Mouse (Mus musculus): ENCODE measurements around the gene Echdc3. TPM values are rescaled to one million over a fixed set of nuclear protein-coding genes. Genes with fewer than 3 reads are reported as not detected.

The Echdc3 gene
- polyA plus RNA-seq, 1 experiment from 2014 or later = 3.0 TPM

DNA sequence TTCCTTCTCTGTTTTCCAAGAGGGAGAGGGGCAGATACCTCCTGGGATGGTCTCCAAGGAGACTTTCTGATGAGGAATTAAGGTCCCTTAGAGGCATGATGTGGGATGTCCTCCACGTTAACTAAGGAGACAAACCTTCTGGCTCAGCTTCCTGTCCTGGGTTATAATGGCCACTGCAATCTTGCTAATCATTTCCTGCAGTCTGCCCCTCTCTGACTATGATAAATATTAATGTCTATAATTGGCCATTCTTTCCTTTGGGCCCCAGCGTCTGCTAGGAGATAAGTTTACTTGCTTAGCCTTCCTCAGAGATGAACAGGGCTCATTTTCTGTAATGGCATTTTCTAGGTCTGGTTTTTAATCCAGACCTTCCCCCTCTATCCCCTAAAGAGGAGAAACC lies 53.1 kb downstream of the Echdc3 start:
- H3K4me3 ChIP-seq = no peak overlapping the region
- H3K36me3 ChIP-seq = no peaks in the 10 kb centered on the region
- H3K27ac ChIP-seq = no peak overlapping the region
- no peak overlapping the region for H3K9ac ChIP-seq
- 0 out of 2 replicates have a peak, but pooled peaks cover 5% of the 10 kb centered on the region for H3K4me1 ChIP-seq
- H3K27me3 ChIP-seq = no peaks in the 10 kb centered on the region
- WGBS = 61% methylated on average over 2 of the region's 2 CpGs
- no peak for ATAC-seq (ENCODE audit: low FRiP score)
- H3K4me2 ChIP-seq (replicated peaks) = no peak overlapping the region
- no peaks in the 10 kb centered on the region for H3K9me3 ChIP-seq (replicated peaks)

DNA sequence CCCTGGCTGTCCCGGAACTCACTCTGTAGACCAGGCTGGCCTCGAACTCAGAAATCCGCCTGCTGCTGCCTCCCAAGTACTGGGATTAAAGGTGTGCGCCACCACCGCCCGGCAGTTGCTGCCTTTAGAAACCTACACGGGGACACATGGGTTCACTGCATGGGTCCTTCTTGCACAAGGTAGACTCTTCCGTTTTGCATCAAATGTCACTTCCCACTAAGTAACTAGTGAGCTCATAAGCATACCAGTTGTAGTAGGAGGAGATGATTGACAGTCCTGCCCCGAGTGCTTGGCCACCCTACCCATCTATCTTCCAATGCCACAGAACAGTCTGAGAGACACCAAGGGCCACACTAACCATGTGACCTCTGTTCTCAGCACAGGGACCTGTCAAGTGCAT lies 53.6 kb downstream of the Echdc3 start:
- H3K4me1 ChIP-seq = 0 out of 2 replicates have a peak, but pooled peaks cover 5% of the 10 kb centered on the region
- H3K9ac ChIP-seq = no peak overlapping the region
- ATAC-seq (ENCODE audit: low FRiP score) = no peak
- H3K27ac ChIP-seq = no peak overlapping the region
- H3K36me3 ChIP-seq = no peaks in the 10 kb centered on the region
- no peaks in the 10 kb centered on the region for H3K9me3 ChIP-seq (replicated peaks)
- no peak overlapping the region for H3K4me3 ChIP-seq
- H3K4me2 ChIP-seq (replicated peaks) = no peak overlapping the region
- H3K27me3 ChIP-seq = no peaks in the 10 kb centered on the region
- WGBS = 81% methylated on average over 9 of the region's 9 CpGs

DNA sequence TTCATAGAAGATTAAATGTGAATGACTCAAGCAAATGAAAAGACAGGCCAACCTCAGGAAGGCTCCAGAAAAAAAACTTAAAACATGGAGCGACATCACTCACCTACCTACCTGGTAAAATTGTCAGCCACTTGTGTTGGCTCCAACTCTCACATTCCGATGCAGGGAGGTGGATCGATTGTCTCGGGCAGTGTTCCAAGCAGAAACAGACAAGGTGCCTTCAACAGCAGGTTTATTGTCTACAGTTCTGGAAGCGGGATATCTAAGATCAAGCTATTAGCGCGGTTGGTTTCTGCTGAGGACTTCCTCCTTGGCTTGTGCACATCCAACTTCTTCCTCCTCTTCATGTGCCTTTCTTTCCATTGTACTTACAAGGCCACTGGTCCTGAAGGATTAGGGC lies 55.2 kb downstream of the Echdc3 start:
- Histone ChIP-seq H3K4me1 (0 out of 2 replicates have a peak, but pooled peaks cover 5% of the 10 kb centered on the region), H3K36me3 (no peaks in the 10 kb centered on the region), H3K4me2 (replicated peaks) (no peak overlapping the region), H3K27me3 (no peaks in the 10 kb centered on the region), H3K4me3 (no peak overlapping the region), H3K27ac (no peak overlapping the region), H3K9ac (no peak overlapping the region), H3K9me3 (replicated peaks) (no peaks in the 10 kb centered on the region)
- WGBS = 95% methylated on average over 7 of the region's 7 CpGs
- no peak for ATAC-seq (ENCODE audit: low FRiP score)

DNA sequence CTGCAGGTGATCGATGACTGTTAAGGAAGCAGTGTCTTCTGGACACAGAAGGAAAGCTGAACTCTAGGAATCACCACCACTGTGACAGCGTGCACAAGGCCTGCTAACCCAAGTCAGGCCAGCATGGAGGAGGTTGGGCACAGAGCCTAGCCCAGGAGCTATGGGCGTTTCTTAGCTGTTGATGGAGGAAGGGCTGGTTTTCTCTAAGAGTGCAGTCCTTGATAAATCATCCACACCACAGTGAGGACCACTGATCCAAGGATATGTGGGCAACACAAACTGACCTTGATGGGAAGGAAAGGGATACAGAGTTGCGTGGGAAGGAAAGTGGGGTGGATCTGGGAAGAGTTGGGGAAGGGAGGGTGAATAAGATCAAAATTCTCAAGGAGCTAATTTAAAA lies 55.6 kb downstream of the Echdc3 start:
- H3K36me3 ChIP-seq = no peaks in the 10 kb centered on the region
- no peak overlapping the region for H3K4me3 ChIP-seq
- no peak overlapping the region for H3K4me2 ChIP-seq (replicated peaks)
- 93% methylated on average over 4 of the region's 4 CpGs for WGBS
- no peak for ATAC-seq (ENCODE audit: low FRiP score)
- H3K27me3 ChIP-seq = no peaks in the 10 kb centered on the region
- H3K4me1 ChIP-seq = 0 out of 2 replicates have a peak, but pooled peaks cover 5% of the 10 kb centered on the region
- no peak overlapping the region for H3K27ac ChIP-seq
- no peaks in the 10 kb centered on the region for H3K9me3 ChIP-seq (replicated peaks)
- no peak overlapping the region for H3K9ac ChIP-seq

DNA sequence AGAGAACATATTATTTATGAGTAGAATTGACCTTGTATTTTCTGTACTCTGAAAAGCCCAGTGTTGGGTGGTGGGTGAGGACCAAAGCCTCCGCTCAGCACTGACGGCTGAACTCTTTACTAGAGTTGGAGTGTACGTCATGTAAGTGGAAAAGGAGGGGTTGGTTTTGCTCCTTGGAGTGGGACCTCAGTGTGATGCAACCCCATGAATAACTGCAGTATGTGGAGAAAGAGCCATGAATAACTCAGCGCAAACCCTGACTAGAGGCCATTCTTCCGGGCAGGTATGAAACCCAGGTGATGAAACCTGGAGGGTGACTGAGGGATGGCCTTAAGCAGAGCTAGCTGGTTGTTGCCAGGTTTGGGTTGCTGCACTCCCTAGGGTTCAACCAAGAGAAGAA lies 63.0 kb downstream of the Echdc3 start:
- H3K27ac ChIP-seq = no peak overlapping the region
- 90% methylated on average over 5 of the region's 5 CpGs for WGBS
- no peaks in the 10 kb centered on the region for H3K9me3 ChIP-seq (replicated peaks)
- H3K27me3 ChIP-seq = no peaks in the 10 kb centered on the region
- no peaks in the 10 kb centered on the region for H3K4me1 ChIP-seq
- no peak for ATAC-seq (ENCODE audit: low FRiP score)
- no peak overlapping the region for H3K9ac ChIP-seq
- H3K4me2 ChIP-seq (replicated peaks) = no peak overlapping the region
- H3K4me3 ChIP-seq = no peak overlapping the region
- H3K36me3 ChIP-seq = no peaks in the 10 kb centered on the region

DNA sequence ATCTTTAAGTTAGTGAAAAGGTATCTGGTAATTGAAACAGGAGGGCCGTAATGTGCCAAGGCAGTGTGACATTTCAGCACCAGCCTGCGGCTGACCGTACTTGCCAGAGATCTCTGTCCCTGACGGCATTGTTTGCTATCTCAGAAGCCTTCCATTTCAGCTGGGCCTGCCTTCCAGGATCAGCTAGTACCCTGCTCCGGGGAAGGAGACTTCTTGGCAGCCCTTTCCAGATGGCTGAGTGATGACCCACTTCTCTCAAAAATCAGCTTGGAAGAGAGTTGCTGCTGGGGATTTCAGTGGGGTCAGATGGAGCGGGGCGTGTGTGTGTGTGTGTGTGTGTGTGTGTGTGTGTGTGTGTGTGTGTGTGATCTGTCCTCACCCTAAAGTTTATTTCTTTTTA lies 65.9 kb downstream of the Echdc3 start:
- 87% methylated on average over 7 of the region's 7 CpGs for WGBS
- no peak overlapping the region for H3K9ac ChIP-seq

DNA sequence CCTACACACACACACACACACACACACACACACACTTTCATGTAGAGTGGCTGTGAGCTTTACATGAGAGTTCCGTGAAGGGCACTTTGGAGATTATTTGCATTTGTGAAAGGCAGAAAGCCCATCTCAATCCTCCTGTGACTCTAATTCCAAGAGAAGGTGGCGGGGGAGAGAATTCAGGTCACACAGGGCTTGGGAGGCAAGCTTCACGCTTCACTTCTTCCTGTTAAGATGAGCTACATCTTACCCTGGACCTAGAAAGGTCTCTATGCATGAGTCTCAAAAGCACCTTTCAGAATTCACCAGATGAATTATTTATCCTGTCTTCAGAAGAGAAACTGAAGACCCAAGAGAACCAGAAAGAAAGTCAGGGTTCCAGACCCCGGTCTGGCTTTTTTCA lies 66.6 kb downstream of the Echdc3 start:
- Histone ChIP-seq H3K9me3 (replicated peaks) (no peaks in the 10 kb centered on the region), H3K27ac (no peak overlapping the region), H3K4me3 (no peak overlapping the region), H3K4me1 (no peaks in the 10 kb centered on the region; the same call in 1 of the 2 replicates), H3K27me3 (no peaks in the 10 kb centered on the region), H3K9ac (no peak overlapping the region), H3K4me2 (replicated peaks) (no peak overlapping the region), H3K36me3 (no peaks in the 10 kb centered on the region)
- no peak for ATAC-seq (ENCODE audit: low FRiP score)
- WGBS = 74% methylated on average over 4 of the region's 4 CpGs

More for the DNA sequence above, 65.9 kb downstream of the Echdc3 start:
- H3K27ac ChIP-seq = no peak overlapping the region
- H3K36me3 ChIP-seq = no peaks in the 10 kb centered on the region
- no peak overlapping the region for H3K4me3 ChIP-seq
- H3K4me2 ChIP-seq (replicated peaks) = no peak overlapping the region
- no peaks in the 10 kb centered on the region for H3K9me3 ChIP-seq (replicated peaks)
- no peaks in the 10 kb centered on the region for H3K27me3 ChIP-seq
- H3K4me1 ChIP-seq = no peaks in the 10 kb centered on the region; the same call in 1 of the 2 replicates
- no peak for ATAC-seq (ENCODE audit: low FRiP score)

DNA sequence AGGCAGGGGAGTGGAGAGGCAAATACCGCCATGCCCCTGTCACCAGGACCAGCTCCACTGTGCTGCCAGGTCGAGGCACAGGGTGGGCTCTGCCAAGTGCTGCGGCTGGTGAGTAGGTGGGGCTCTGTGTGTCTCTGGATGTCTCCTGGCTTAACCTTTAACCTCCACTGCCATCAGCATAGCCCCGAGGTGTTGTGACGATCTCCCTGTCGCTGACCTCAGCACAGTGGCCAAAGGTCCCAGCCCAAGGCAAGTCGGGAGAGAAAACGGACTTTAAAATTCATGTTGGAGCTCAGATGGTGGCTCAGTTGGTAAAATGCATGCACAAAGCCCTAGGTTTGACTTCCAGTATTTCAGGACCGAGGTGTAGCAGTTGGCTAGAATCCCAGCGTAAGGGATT lies 67.2 kb downstream of the Echdc3 start:
- H3K36me3 ChIP-seq = no peaks in the 10 kb centered on the region
- 80% methylated on average over 10 of the region's 10 CpGs for WGBS
- ATAC-seq (ENCODE audit: low FRiP score) = no peak
- H3K9ac ChIP-seq = no peak overlapping the region
- H3K4me3 ChIP-seq = no peak overlapping the region
- H3K27me3 ChIP-seq = no peaks in the 10 kb centered on the region
- H3K27ac ChIP-seq = no peak overlapping the region
- no peak overlapping the region for H3K4me2 ChIP-seq (replicated peaks)
- no peaks in the 10 kb centered on the region for H3K9me3 ChIP-seq (replicated peaks)
- no peaks in the 10 kb centered on the region; the same call in 1 of the 2 replicates for H3K4me1 ChIP-seq

DNA sequence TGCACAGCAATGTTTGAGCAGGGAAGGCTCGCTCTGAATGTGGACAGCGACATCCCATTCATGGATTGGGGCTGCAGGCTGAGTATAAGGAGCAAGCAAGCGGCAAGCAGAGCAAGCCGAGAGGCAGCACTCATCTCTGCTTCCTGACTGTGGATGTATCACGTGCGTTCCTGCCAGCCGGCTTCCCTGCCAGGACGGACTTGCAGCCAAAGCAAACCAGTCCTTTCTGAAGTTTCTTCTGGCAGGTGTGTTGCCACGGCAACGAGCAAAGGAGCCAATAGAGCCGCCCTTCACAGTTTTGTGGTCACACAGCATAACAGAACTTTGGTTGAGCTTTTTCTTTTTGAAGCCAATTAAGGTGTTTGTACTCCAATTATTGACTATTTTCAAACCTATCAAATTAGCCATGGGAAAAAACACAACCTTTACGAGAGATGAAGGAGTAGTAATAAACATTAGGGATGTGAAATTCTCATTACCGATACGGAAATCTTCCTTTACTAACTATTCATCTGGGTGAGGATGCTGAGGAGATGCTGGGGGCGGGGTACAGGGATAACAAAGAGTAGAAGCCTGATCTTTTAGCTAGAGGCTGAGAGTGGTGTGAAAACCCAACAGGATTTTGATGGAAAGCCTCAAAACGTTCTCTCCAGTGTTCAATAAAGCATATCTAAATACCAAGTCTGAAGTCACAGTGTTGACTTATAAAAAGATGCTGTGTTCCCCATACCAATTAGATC lies 69.7 kb downstream of the Echdc3 start:
- H3K4me3 ChIP-seq = no peak overlapping the region
- no peak overlapping the region for H3K4me2 ChIP-seq (replicated peaks)
- 77% methylated on average over 16 of the region's 16 CpGs for WGBS
- H3K27me3 ChIP-seq = no peaks in the 10 kb centered on the region
- H3K9ac ChIP-seq = no peak overlapping the region
- H3K36me3 ChIP-seq = no peaks in the 10 kb centered on the region
- no peaks in the 10 kb centered on the region; the same call in 1 of the 2 replicates for H3K4me1 ChIP-seq
- H3K27ac ChIP-seq = no peak overlapping the region
- no peak for ATAC-seq (ENCODE audit: low FRiP score)
- H3K9me3 ChIP-seq (replicated peaks) = no peaks in the 10 kb centered on the region

DNA sequence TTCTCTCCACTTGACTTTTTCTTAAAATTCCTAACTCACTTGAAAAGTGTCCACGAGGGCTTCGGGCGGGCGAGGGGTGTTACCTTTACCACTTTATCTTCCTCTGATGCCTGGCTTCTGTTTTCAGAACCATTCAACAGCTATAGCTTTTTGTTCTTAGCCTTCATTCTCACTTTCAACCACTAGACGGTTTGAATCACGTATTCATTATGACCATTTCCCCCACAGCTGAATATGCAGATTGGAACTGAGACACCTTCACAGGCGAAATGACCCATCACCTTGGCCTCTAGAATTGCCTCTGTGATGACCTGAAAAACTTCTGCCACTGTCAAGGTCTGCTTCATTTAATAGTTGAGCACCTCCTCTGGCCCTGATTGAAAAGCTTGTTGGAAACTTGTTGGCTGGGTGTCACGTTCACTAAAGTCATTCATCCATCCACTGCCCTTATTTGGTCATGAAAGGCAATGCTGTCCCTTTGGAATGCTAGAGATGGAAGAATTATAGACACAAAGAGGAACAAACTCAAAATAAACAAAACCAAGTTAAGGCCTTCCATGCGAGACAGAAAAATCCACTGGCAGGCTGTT lies 72.2 kb downstream of the Echdc3 start:
- no peaks in the 10 kb centered on the region for H3K9me3 ChIP-seq (replicated peaks)
- H3K4me3 ChIP-seq = no peak overlapping the region
- H3K4me1 ChIP-seq = no peaks in the 10 kb centered on the region; the same call in 1 of the 2 replicates
- H3K9ac ChIP-seq = no peak overlapping the region
- H3K36me3 ChIP-seq = no peaks in the 10 kb centered on the region
- no peak overlapping the region for H3K27ac ChIP-seq
- H3K27me3 ChIP-seq = no peaks in the 10 kb centered on the region
- ATAC-seq (ENCODE audit: low FRiP score) = no peak
- 85% methylated on average over 9 of the region's 9 CpGs for WGBS
- no peak overlapping the region for H3K4me2 ChIP-seq (replicated peaks)

All from hindbrain, embryonic 12.5 days (tissue).